Comparison of ENCODE assay signal across 8 mouse cellular contexts in the genomic region with DNA sequence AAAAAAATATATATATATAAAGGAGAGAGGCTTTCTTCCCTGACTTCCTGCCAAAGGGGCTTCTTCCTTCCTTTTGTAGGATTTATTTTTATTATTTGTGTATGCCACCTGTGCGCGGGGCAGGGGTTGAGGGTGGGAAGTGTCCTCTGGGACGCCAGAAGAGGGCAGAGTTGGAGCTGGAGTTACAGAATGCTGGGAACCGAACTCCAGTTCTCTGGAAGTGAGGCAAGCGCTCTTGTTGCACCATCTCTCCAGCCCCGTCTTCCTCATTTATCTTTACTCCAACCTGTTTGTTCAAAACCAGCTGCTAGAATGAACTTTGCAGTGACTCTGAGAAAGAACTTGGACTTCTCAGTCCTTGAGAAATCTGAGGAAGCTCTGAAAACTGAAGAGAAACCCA. TPM values are rescaled to one million over a fixed set of nuclear protein-coding genes. Genes with fewer than 3 reads are reported as not detected.
DNase-seq lines count a peak whose midpoint lies in the region; ATAC-seq and TF ChIP-seq lines count a peak whose summit lies in the region.

No protein-coding gene starts in this region.

- H3K4me3 ChIP-seq in C2C12 (ENCODE audit: insufficient read depth, poor library complexity, severe bottlenecking), result peak overlapping the region; percentile 36
- H3K4me3 ChIP-seq in forebrain, embryonic 16.5 days (replicated peaks; ENCODE audit: low read length), result peak overlapping the region; percentile 51
- H3K4me3 ChIP-seq in limb, embryonic 15.5 days, result peak overlapping the region; percentile 72
- peak overlapping the region; percentile 57 for H3K4me3 ChIP-seq in neural tube, embryonic 14.5 days (ENCODE audit: low read depth, low read length)

- no peaks in the 10 kb centered on the region for H3K27me3 ChIP-seq in C2C12 (ENCODE audit: control insufficient read depth, insufficient read depth, insufficient read length)
- peaks cover 6% of the 10 kb centered on the region; the same call in 1 of the 2 replicates for H3K27me3 ChIP-seq in forebrain, embryonic 16.5 days (replicated peaks; ENCODE audit: control insufficient read depth, insufficient read depth, low read length)
- peaks cover 8% of the 10 kb centered on the region for H3K27me3 ChIP-seq in limb, embryonic 15.5 days
- H3K27me3 ChIP-seq in neural tube, embryonic 14.5 days (ENCODE audit: control insufficient read depth, insufficient read depth, low read length), result no peaks in the 10 kb centered on the region

- no peaks in the 10 kb centered on the region for H3K79me3 ChIP-seq in C2C12 (ENCODE audit: low read depth)

- 5% methylated on average over 6 of the region's 6 CpGs for WGBS in forebrain, embryonic 16.5 days
- WGBS in limb, embryonic 15.5 days, result 6% methylated on average over 6 of the region's 6 CpGs
- WGBS in neural tube, embryonic 14.5 days, result 17% methylated on average over 6 of the region's 6 CpGs

- H3K36me3 ChIP-seq in C2C12 (ENCODE audit: control insufficient read depth, insufficient read depth), result no peaks in the 10 kb centered on the region
- no peaks in the 10 kb centered on the region for H3K36me3 ChIP-seq in forebrain, embryonic 16.5 days (ENCODE audit: control insufficient read depth, insufficient read depth)
- no peaks in the 10 kb centered on the region for H3K36me3 ChIP-seq in limb, embryonic 15.5 days
- no peaks in the 10 kb centered on the region for H3K36me3 ChIP-seq in neural tube, embryonic 14.5 days (ENCODE audit: control insufficient read depth, insufficient read depth, low read length)

- no peaks in the 10 kb centered on the region for H3K79me2 ChIP-seq in C2C12 (ENCODE audit: control insufficient read depth, insufficient read depth)

- no peak overlapping the region; the same call in 1 of the 2 replicates for H3K27ac ChIP-seq in forebrain, embryonic 16.5 days (ENCODE audit: low read length)
- H3K27ac ChIP-seq in limb, embryonic 15.5 days, result peak overlapping the region; percentile 97
- H3K27ac ChIP-seq in neural tube, embryonic 14.5 days (ENCODE audit: low read depth, low read length), result peak overlapping the region; percentile 93

- H3ac ChIP-seq in C2C12 (ENCODE audit: control insufficient read depth, insufficient read length, low read depth), result no peak overlapping the region

- DNase-seq in cerebellum, adult 9-10 months, result peak; percentile 41
- DNase-seq in cerebellum, adult 18-20 months, result no peak
- no peak for DNase-seq in right cerebral cortex, adult 18-20 months
- DNase-seq in adrenal gland, postnatal 25 days, result no peak

- H3K4me2 ChIP-seq in forebrain, embryonic 16.5 days (ENCODE audit: low read length), result peak overlapping the region; percentile 57
- peak overlapping the region; percentile 65 for H3K4me2 ChIP-seq in limb, embryonic 15.5 days
- peak overlapping the region; percentile 63 for H3K4me2 ChIP-seq in neural tube, embryonic 14.5 days (ENCODE audit: low read depth, low read length)

- H3K9me3 ChIP-seq in forebrain, embryonic 16.5 days (ENCODE audit: control insufficient read depth, low read length), result no peaks in the 10 kb centered on the region
- no peaks in the 10 kb centered on the region for H3K9me3 ChIP-seq in limb, embryonic 15.5 days
- no peaks in the 10 kb centered on the region for H3K9me3 ChIP-seq in neural tube, embryonic 14.5 days (ENCODE audit: control insufficient read depth, low read length)

- ATAC-seq in forebrain, embryonic 16.5 days, result no peak
- no peak for ATAC-seq in limb, embryonic 15.5 days (ENCODE audit: insufficient number of reproducible peaks, low FRiP score, low TSS enrichment, low read depth)
- ATAC-seq in neural tube, embryonic 14.5 days (ENCODE audit: low read depth), result no peak

- peak overlapping the region; percentile 60; the same call in 1 of the 2 replicates for H3K9ac ChIP-seq in forebrain, embryonic 16.5 days (replicated peaks; ENCODE audit: low read depth, low read length)
- no peak overlapping the region for H3K9ac ChIP-seq in limb, embryonic 15.5 days
- peak overlapping the region; percentile 63; the same call in 1 of the 2 replicates for H3K9ac ChIP-seq in neural tube, embryonic 14.5 days (replicated peaks; ENCODE audit: low read depth, low read length)

- no peak for TF ChIP-seq CTCF in C2C12 (IDR thresholded peaks at IDR 0.05; ENCODE audit: control insufficient read depth, insufficient read depth, insufficient read length)

- H3K4me1 ChIP-seq in forebrain, embryonic 16.5 days (replicated peaks; ENCODE audit: control insufficient read depth, insufficient read depth, low read length), result peaks cover 26% of the 10 kb centered on the region
- peaks cover 34% of the 10 kb centered on the region for H3K4me1 ChIP-seq in limb, embryonic 15.5 days
- H3K4me1 ChIP-seq in neural tube, embryonic 14.5 days (ENCODE audit: control insufficient read depth, insufficient read depth, low read length), result peaks cover 8% of the 10 kb centered on the region; the same call in 1 of the 2 replicates

TF ChIP-seq in C2C12, 6 proteins besides CTCF, POLR2A, EP300 and RAD21:
- TF ChIP-seq MYOD1 (IDR thresholded peaks at IDR 0.05; ENCODE audit: control insufficient read depth, insufficient read length, low read depth) (no peak), CEBPB (IDR thresholded peaks at IDR 0.05; ENCODE audit: low read depth) (no peak), FOSL1 (IDR thresholded peaks at IDR 0.05; ENCODE audit: insufficient read depth, low read length, poor library complexity, severe bottlenecking) (no peak)

RNA-seq across cellular contexts. Expression of gene B9d2, which starts 0.6 kb away (rescaled TPM):
- polyA plus RNA-seq in C2C12 (2012; fragmentation: generic; extraction: Trizol), result 33.0 TPM
- polyA plus RNA-seq in forebrain, embryonic 16.5 days (2015; fragmentation: Nextera tagmentation; extraction: Ambion mirVana), result 35.6 and 41.3 TPM in 2 replicates
- polyA plus RNA-seq in limb, embryonic 15.5 days (2015; fragmentation: Nextera tagmentation; extraction: Ambion mirVana), result 24.9 and 29.1 TPM in 2 replicates
- 37.1 and 38.3 TPM in 2 replicates for polyA plus RNA-seq in neural tube, embryonic 14.5 days (2014; fragmentation: Nextera tagmentation; extraction: Ambion mirVana)
- 12.7 and 20.3 TPM in 2 replicates for total RNA-seq in adrenal gland, postnatal 25 days (2021)

RNA-seq across cellular contexts. Expression of gene Tmem91, which starts 5.0 kb away (rescaled TPM):
- polyA plus RNA-seq in C2C12 (2012; fragmentation: generic; extraction: Trizol), result 0.18 TPM
- polyA plus RNA-seq in forebrain, embryonic 16.5 days (2015; fragmentation: Nextera tagmentation; extraction: Ambion mirVana), result 13.5 and 28.3 TPM in 2 replicates
- 3.0 TPM in 2 replicates for polyA plus RNA-seq in limb, embryonic 15.5 days (2015; fragmentation: Nextera tagmentation; extraction: Ambion mirVana)
- polyA plus RNA-seq in neural tube, embryonic 14.5 days (2014; fragmentation: Nextera tagmentation; extraction: Ambion mirVana), result 39.7 and 66.3 TPM in 2 replicates
- total RNA-seq in adrenal gland, postnatal 25 days (2021), result 2.0 TPM in 1 of 2 replicates, not detected in the other

RNA-seq across cellular contexts. Expression of gene Tgfb1, which starts 6.8 kb away (rescaled TPM):
- polyA plus RNA-seq in C2C12 (2012; fragmentation: generic; extraction: Trizol), result 108 TPM
- polyA plus RNA-seq in forebrain, embryonic 16.5 days (2015; fragmentation: Nextera tagmentation; extraction: Ambion mirVana), result 0.54 and 0.93 TPM in 2 replicates
- 2.8 and 3.8 TPM in 2 replicates for polyA plus RNA-seq in limb, embryonic 15.5 days (2015; fragmentation: Nextera tagmentation; extraction: Ambion mirVana)
- polyA plus RNA-seq in neural tube, embryonic 14.5 days (2014; fragmentation: Nextera tagmentation; extraction: Ambion mirVana), result 0.42 and 1.1 TPM in 2 replicates
- 37.0 and 43.7 TPM in 2 replicates for total RNA-seq in adrenal gland, postnatal 25 days (2021)

RNA-seq across cellular contexts. Expression of gene Exosc5, which starts 21.0 kb away (rescaled TPM):
- polyA plus RNA-seq in C2C12 (2012; fragmentation: generic; extraction: Trizol), result 53.2 TPM
- 46.5 and 48.3 TPM in 2 replicates for polyA plus RNA-seq in forebrain, embryonic 16.5 days (2015; fragmentation: Nextera tagmentation; extraction: Ambion mirVana)
- polyA plus RNA-seq in limb, embryonic 15.5 days (2015; fragmentation: Nextera tagmentation; extraction: Ambion mirVana), result 64.7 and 69.8 TPM in 2 replicates
- polyA plus RNA-seq in neural tube, embryonic 14.5 days (2014; fragmentation: Nextera tagmentation; extraction: Ambion mirVana), result 38.1 and 40.2 TPM in 2 replicates
- 47.6 and 59.4 TPM in 2 replicates for total RNA-seq in adrenal gland, postnatal 25 days (2021)

RNA-seq across cellular contexts. Expression of gene Bckdha, which starts 21.2 kb away (rescaled TPM):
- 21.3 TPM for polyA plus RNA-seq in C2C12 (2012; fragmentation: generic; extraction: Trizol)
- polyA plus RNA-seq in forebrain, embryonic 16.5 days (2015; fragmentation: Nextera tagmentation; extraction: Ambion mirVana), result 57.7 and 61.9 TPM in 2 replicates
- 59.1 and 62.5 TPM in 2 replicates for polyA plus RNA-seq in limb, embryonic 15.5 days (2015; fragmentation: Nextera tagmentation; extraction: Ambion mirVana)
- 37.6 and 39.2 TPM in 2 replicates for polyA plus RNA-seq in neural tube, embryonic 14.5 days (2014; fragmentation: Nextera tagmentation; extraction: Ambion mirVana)
- total RNA-seq in adrenal gland, postnatal 25 days (2021), result 180 and 185 TPM in 2 replicates

Comparison
In these comparisons a context has a peak if more than half of its experiments do, and no peak if none do; other contexts are left out.
1. RNA of gene Tgfb1, which starts 6.8 kb away (polyA plus RNA-seq): 108 TPM in C2C12 (single experiment); 2.8 to 3.8 TPM in limb, embryonic 15.5 days, 0.54 to 0.93 TPM in forebrain, embryonic 16.5 days and 0.42 to 1.1 TPM in neural tube, embryonic 14.5 days; every median in the first group is over 10 times any median in the second.
2. Peak in every context shown above with its lines, with median percentiles within 50 percentile points of each other: H3K4me3 ChIP-seq and H3K4me2 ChIP-seq.